ENCODE assay signal across 23 mouse cellular contexts in genomic region chr17:90435836-90436235, GRCm38 (mm10).
DNase-seq lines count a peak whose midpoint lies in the region; ATAC-seq and TF ChIP-seq lines count a peak whose summit lies in the region.
"Had no signal": no experiment of that assay in that cellular context is flagged by ENCODE, and none has a peak within 500 bp of the region (broad histone marks: within the 10 kb centered on the region; RNA-seq: fewer than 3 reads in every experiment).

No protein-coding gene starts in this region.

- H3K9ac ChIP-seq in hindbrain, embryonic 13.5 days = no peak overlapping the region
- no peak overlapping the region for H3K9ac ChIP-seq in hindbrain, postnatal 0 days (replicated peaks; ENCODE audit: low read length)
- H3K9ac ChIP-seq: embryonic facial prominence, embryonic 12.5 days; limb, embryonic 13.5 days; liver, embryonic 12.5 days; midbrain, embryonic 12.5 days had no signal

- DNase-seq in hindbrain, postnatal 0 days (ENCODE audit: low spot score) = no peak
- DNase-seq in brain, adult 2 months (ENCODE audit: low read depth, low spot score) = peak; percentile 96
- DNase-seq in cerebellum, adult 18-20 months = peak; percentile 62 to 74
- DNase-seq in cerebellum, postnatal 25 days = peak; percentile 61 to 68
- no peak for DNase-seq in layer of hippocampus, adult 9-10 months (ENCODE audit: low spot score)
- DNase-seq: adrenal gland, adult 8-10 months; B cell, adult 2 months; gastrocnemius, postnatal 14 days; heart, adult 11 months; kidney, adult 11 months; kidney, postnatal 4 days; lung, adult 2 months; lung, postnatal 14 days; thymus, postnatal 25 days had no signal

- H3K4me2 ChIP-seq in hindbrain, embryonic 13.5 days = no peak overlapping the region
- H3K4me2 ChIP-seq in hindbrain, postnatal 0 days (ENCODE audit: low read depth, low read length) = no peak overlapping the region
- H3K4me2 ChIP-seq: embryonic facial prominence, embryonic 12.5 days; heart, embryonic 11.5 days; limb, embryonic 13.5 days; liver, embryonic 12.5 days; midbrain, embryonic 12.5 days had no signal

- no peaks in the 10 kb centered on the region for H3K36me3 ChIP-seq in hindbrain, embryonic 13.5 days
- H3K36me3 ChIP-seq in hindbrain, postnatal 0 days (ENCODE audit: insufficient read depth, low read length) = no peaks in the 10 kb centered on the region
- H3K36me3 ChIP-seq: embryonic facial prominence, embryonic 12.5 days; G1E; limb, embryonic 13.5 days; liver, embryonic 12.5 days; midbrain, embryonic 12.5 days had no signal

- H3K4me1 ChIP-seq in hindbrain, embryonic 13.5 days (replicated peaks) = 0 out of 2 replicates have a peak, but pooled peaks cover 3% of the 10 kb centered on the region
- no peaks in the 10 kb centered on the region for H3K4me1 ChIP-seq in hindbrain, postnatal 0 days (ENCODE audit: insufficient read depth, low read length)
- H3K4me1 ChIP-seq: embryonic facial prominence, embryonic 12.5 days; limb, embryonic 13.5 days; liver, embryonic 12.5 days; midbrain, embryonic 12.5 days had no signal

- H3K9me3 ChIP-seq in hindbrain, embryonic 13.5 days = no peaks in the 10 kb centered on the region
- no peaks in the 10 kb centered on the region for H3K9me3 ChIP-seq in hindbrain, postnatal 0 days (ENCODE audit: low read length)
- H3K9me3 ChIP-seq: embryonic facial prominence, embryonic 12.5 days; G1E; limb, embryonic 13.5 days; liver, embryonic 12.5 days; midbrain, embryonic 12.5 days had no signal

- H3K27ac ChIP-seq in hindbrain, embryonic 13.5 days = 0 out of 2 replicates have a peak overlapping the region, but pooled peaks have one; percentile 18
- no peak overlapping the region for H3K27ac ChIP-seq in hindbrain, postnatal 0 days
- H3K27ac ChIP-seq: embryonic facial prominence, embryonic 12.5 days; limb, embryonic 13.5 days; liver, embryonic 12.5 days; midbrain, embryonic 12.5 days had no signal

- no peak for ATAC-seq in hindbrain, embryonic 13.5 days (ENCODE audit: low FRiP score)
- ATAC-seq in hindbrain, postnatal 0 days = no peak
- ATAC-seq in monocyte, adult 5-6 weeks (replicated peaks; ENCODE audit: insufficient number of reproducible peaks, low FRiP score, low TSS enrichment, poor library complexity, severe bottlenecking) = no peak
- ATAC-seq: liver, embryonic 12.5 days had no signal

- H3K27me3 ChIP-seq in hindbrain, embryonic 13.5 days = no peaks in the 10 kb centered on the region
- H3K27me3 ChIP-seq in hindbrain, postnatal 0 days (ENCODE audit: insufficient read depth, low read length) = no peaks in the 10 kb centered on the region
- H3K27me3 ChIP-seq: CH12.LX; embryonic facial prominence, embryonic 12.5 days; limb, embryonic 13.5 days; liver, embryonic 12.5 days; midbrain, embryonic 12.5 days had no signal

- no peak overlapping the region for H3K4me3 ChIP-seq in hindbrain, embryonic 13.5 days
- H3K4me3 ChIP-seq in hindbrain, postnatal 0 days (ENCODE audit: low read length) = no peak overlapping the region
- H3K4me3 ChIP-seq: embryonic facial prominence, embryonic 12.5 days; limb, embryonic 13.5 days; liver, embryonic 12.5 days; midbrain, embryonic 12.5 days had no signal

- no peak for TF ChIP-seq CTCF in hindbrain, postnatal 0 days (IDR thresholded peaks at IDR 0.05; ENCODE audit: low read depth)

Comparison
In these comparisons a context has a peak if more than half of its experiments do, and no peak if none do; other contexts are left out.
1. DNase-seq: peak in brain, adult 2 months (single experiment), cerebellum, adult 18-20 months (2 of 2) and cerebellum, postnatal 25 days (2 of 2); none in hindbrain, postnatal 0 days (single experiment) and layer of hippocampus, adult 9-10 months (single experiment).